12 mouse cellular contexts compared by ENCODE assay signal in genomic region chr17:45578843-45579242, GRCm38 (mm10). TPM values are rescaled to one million over a fixed set of nuclear protein-coding genes. Genes with fewer than 3 reads are reported as not detected.
A peak's percentile ranks its signal among the peaks of the same experiment; 100 is the strongest.
DNase-seq lines count a peak whose midpoint lies in the region; ATAC-seq and TF ChIP-seq lines count a peak whose summit lies in the region.
"Had no signal": no experiment of that assay in that cellular context is flagged by ENCODE, and none has a peak within 500 bp of the region (broad histone marks: within the 10 kb centered on the region; RNA-seq: fewer than 3 reads in every experiment).

No protein-coding gene starts in this region.

- H3K4me3 ChIP-seq in heart, adult 2 months, result no peak overlapping the region
- no peak overlapping the region for H3K4me3 ChIP-seq in lung, embryonic 15.5 days
- no peak overlapping the region for H3K4me3 ChIP-seq in forebrain, embryonic 16.5 days (replicated peaks; ENCODE audit: low read length)

- H3K4me1 ChIP-seq in heart, adult 2 months (ENCODE audit: control insufficient read depth, insufficient read depth, low read length), result peaks cover 15% of the 10 kb centered on the region
- H3K4me1 ChIP-seq in lung, embryonic 15.5 days, result peaks cover 30% of the 10 kb centered on the region
- peaks cover 11% of the 10 kb centered on the region for H3K4me1 ChIP-seq in forebrain, embryonic 16.5 days (replicated peaks; ENCODE audit: control insufficient read depth, insufficient read depth, low read length)

- no peak overlapping the region for H3K9ac ChIP-seq in heart, adult 2 months (ENCODE audit: low read depth, low read length)
- no peak overlapping the region for H3K9ac ChIP-seq in lung, embryonic 15.5 days
- no peak overlapping the region for H3K9ac ChIP-seq in forebrain, embryonic 16.5 days (replicated peaks; ENCODE audit: low read depth, low read length)

- peak; percentile 70 for TF ChIP-seq CTCF in heart, adult 2 months (IDR thresholded peaks at IDR 0.05)

- 78% methylated on average over 7 of the region's 7 CpGs for WGBS in heart, adult 2 months
- 73% methylated on average over 7 of the region's 7 CpGs for WGBS in lung, embryonic 15.5 days
- 74% methylated on average over 7 of the region's 7 CpGs for WGBS in forebrain, embryonic 16.5 days

- H3K79me2 ChIP-seq in heart, adult 2 months (replicated peaks; ENCODE audit: control insufficient read depth, insufficient read depth, low read length), result no peaks in the 10 kb centered on the region

- no peaks in the 10 kb centered on the region for H3K9me3 ChIP-seq in lung, embryonic 15.5 days
- H3K9me3 ChIP-seq in forebrain, embryonic 16.5 days (ENCODE audit: control insufficient read depth, low read length), result no peaks in the 10 kb centered on the region

- no peaks in the 10 kb centered on the region for H3K27me3 ChIP-seq in heart, adult 2 months (ENCODE audit: control insufficient read depth, insufficient read depth, low read length)
- no peaks in the 10 kb centered on the region for H3K27me3 ChIP-seq in lung, embryonic 15.5 days
- no peaks in the 10 kb centered on the region for H3K27me3 ChIP-seq in forebrain, embryonic 16.5 days (replicated peaks; ENCODE audit: control insufficient read depth, insufficient read depth, low read length)

- ATAC-seq in lung, embryonic 15.5 days (ENCODE audit: borderline replicate concordance, extremely low read depth, low FRiP score, low TSS enrichment), result no peak
- ATAC-seq in forebrain, embryonic 16.5 days, result no peak

- no peak for TF ChIP-seq POLR2A in heart, adult 2 months (IDR thresholded peaks at IDR 0.05; ENCODE audit: insufficient read depth, low read depth, low read length)

- no peak for TF ChIP-seq EP300 in heart, adult 2 months (IDR thresholded peaks at IDR 0.05; ENCODE audit: insufficient read depth, low read depth, low read length)

- H3K27ac ChIP-seq in heart, adult 2 months, result no peak overlapping the region; the same call in 1 of the 2 replicates
- H3K27ac ChIP-seq in lung, embryonic 15.5 days, result peak overlapping the region; percentile 41
- no peak overlapping the region for H3K27ac ChIP-seq in forebrain, embryonic 16.5 days (ENCODE audit: low read length)
- H3K27ac ChIP-seq: macrophage had no signal

- no peak overlapping the region for H3K4me2 ChIP-seq in lung, embryonic 15.5 days
- H3K4me2 ChIP-seq in forebrain, embryonic 16.5 days (ENCODE audit: low read length), result no peak overlapping the region

- intact Hi-C loops in heart, adult 2 months (cut with DNase I), result no loop called here
- intact Hi-C loops in heart, postnatal 14 days (cut with DNase I), result no loop called here

- DNase-seq in heart, adult 2 months, result peak in 1 of 2 experiments; percentile 26
- no peak for DNase-seq in heart, postnatal 14 days
- DNase-seq in lung, postnatal 36 days, result no peak
- peak; percentile 48 for DNase-seq in brain, adult 2 months (ENCODE audit: low read depth, low spot score)
- DNase-seq in thymus, postnatal 0 days (ENCODE audit: low spot score), result peak; percentile 57
- no peak for DNase-seq in frontal cortex, postnatal 14 days (ENCODE audit: low spot score in 2 of 2)
- DNase-seq: cerebellum, postnatal 36 days had no signal

- peaks cover under 1% of the 10 kb centered on the region; the same call in 1 of the 2 replicates for H3K36me3 ChIP-seq in heart, adult 2 months (ENCODE audit: control insufficient read depth, insufficient read depth, low read length)
- no peaks in the 10 kb centered on the region for H3K36me3 ChIP-seq in lung, embryonic 15.5 days
- no peaks in the 10 kb centered on the region for H3K36me3 ChIP-seq in forebrain, embryonic 16.5 days (ENCODE audit: control insufficient read depth, insufficient read depth)

RNA-seq across cellular contexts. Expression of gene Hsp90ab1, which starts 5.8 kb away (rescaled TPM):
- 1,000 to 10,000 TPM; 1,183 to 1,319 TPM for total RNA-seq in heart, adult 2 months (2021)
- 464 and 736 TPM in 2 replicates for polyA plus RNA-seq in heart, adult 2 months (2012; rRNA removed)
- 100 to 1,000 TPM; 897 to 986 TPM for total RNA-seq in heart, postnatal 14 days (2021)
- 1,572 and 1,619 TPM in 2 replicates for polyA plus RNA-seq in lung, embryonic 15.5 days (2015; fragmentation: Nextera tagmentation; extraction: Ambion mirVana)
- polyA plus RNA-seq in thymus, postnatal 0 days (2015; fragmentation: Nextera tagmentation; extraction: Ambion mirVana), result 1,223 and 1,279 TPM in 2 replicates
- polyA plus RNA-seq in forebrain, embryonic 16.5 days (2015; fragmentation: Nextera tagmentation; extraction: Ambion mirVana), result 1,528 and 1,563 TPM in 2 replicates

RNA-seq across cellular contexts. Expression of gene Slc35b2, which starts 15.2 kb away (rescaled TPM):
- 10 to 100 TPM; 23.4 to 24.0 TPM for total RNA-seq in heart, adult 2 months (2021)
- polyA plus RNA-seq in heart, adult 2 months (2012; rRNA removed), result 45.1 and 49.2 TPM in 2 replicates
- total RNA-seq in heart, postnatal 14 days (2021), result 10 to 100 TPM; 28.8 to 29.9 TPM
- 137 and 141 TPM in 2 replicates for polyA plus RNA-seq in lung, embryonic 15.5 days (2015; fragmentation: Nextera tagmentation; extraction: Ambion mirVana)
- 95.8 and 96.9 TPM in 2 replicates for polyA plus RNA-seq in thymus, postnatal 0 days (2015; fragmentation: Nextera tagmentation; extraction: Ambion mirVana)
- polyA plus RNA-seq in forebrain, embryonic 16.5 days (2015; fragmentation: Nextera tagmentation; extraction: Ambion mirVana), result 91.5 and 93.3 TPM in 2 replicates

RNA-seq across cellular contexts. Expression of gene Slc29a1, which starts 20.6 kb away (rescaled TPM):
- total RNA-seq in heart, adult 2 months (2021), result 10 to 100 TPM; 80.3 to 84.6 TPM
- polyA plus RNA-seq in heart, adult 2 months (2012; rRNA removed), result 160 and 184 TPM in 2 replicates
- 10 to 100 TPM; 75.0 to 80.7 TPM for total RNA-seq in heart, postnatal 14 days (2021)
- 92.1 and 103 TPM in 2 replicates for polyA plus RNA-seq in lung, embryonic 15.5 days (2015; fragmentation: Nextera tagmentation; extraction: Ambion mirVana)
- polyA plus RNA-seq in thymus, postnatal 0 days (2015; fragmentation: Nextera tagmentation; extraction: Ambion mirVana), result 243 and 252 TPM in 2 replicates
- polyA plus RNA-seq in forebrain, embryonic 16.5 days (2015; fragmentation: Nextera tagmentation; extraction: Ambion mirVana), result 79.7 and 85.1 TPM in 2 replicates

RNA-seq across cellular contexts. Expression of gene Mymx, which starts 23.1 kb away (rescaled TPM):
- total RNA-seq in heart, adult 2 months (2021), result not detected
- not detected in 2 replicates for polyA plus RNA-seq in heart, adult 2 months (2012; rRNA removed)
- total RNA-seq in heart, postnatal 14 days (2021), result not detected
- polyA plus RNA-seq in lung, embryonic 15.5 days (2015; fragmentation: Nextera tagmentation; extraction: Ambion mirVana), result 0.36 and 0.41 TPM in 2 replicates
- polyA plus RNA-seq in thymus, postnatal 0 days (2015; fragmentation: Nextera tagmentation; extraction: Ambion mirVana), result 1.5 and 1.7 TPM in 2 replicates
- not detected in 2 replicates for polyA plus RNA-seq in forebrain, embryonic 16.5 days (2015; fragmentation: Nextera tagmentation; extraction: Ambion mirVana)
- total RNA-seq: gastrocnemius, adult 8-10 months; neutrophil, adult 5-6 weeks had no signal
- polyA plus RNA-seq: macrophage had no signal

RNA-seq across cellular contexts. Expression of gene Nfkbie, which starts 23.3 kb away (rescaled TPM):
- 1 to 10 TPM; 1.1 TPM for total RNA-seq in heart, adult 2 months (2021)
- 1.6 and 2.2 TPM in 2 replicates for polyA plus RNA-seq in heart, adult 2 months (2012; rRNA removed)
- total RNA-seq in heart, postnatal 14 days (2021), result 1 to 10 TPM; 1.5 to 2.1 TPM
- polyA plus RNA-seq in lung, embryonic 15.5 days (2015; fragmentation: Nextera tagmentation; extraction: Ambion mirVana), result 3.0 and 5.0 TPM in 2 replicates
- 70.4 and 80.2 TPM in 2 replicates for polyA plus RNA-seq in thymus, postnatal 0 days (2015; fragmentation: Nextera tagmentation; extraction: Ambion mirVana)
- polyA plus RNA-seq in forebrain, embryonic 16.5 days (2015; fragmentation: Nextera tagmentation; extraction: Ambion mirVana), result 3.9 and 5.0 TPM in 2 replicates

Comparison
In these comparisons a context has a peak if more than half of its experiments do, and no peak if none do; other contexts are left out.
1. DNase-seq: peak in brain, adult 2 months (single experiment) and thymus, postnatal 0 days (single experiment); none in heart, postnatal 14 days (0 of 2), lung, postnatal 36 days (single experiment) and frontal cortex, postnatal 14 days (0 of 2).